Mouse (Mus musculus) heart, postnatal 25 days (tissue): Measurements from ENCODE around the gene Gps1. TPM values are rescaled to one million over a fixed set of nuclear protein-coding genes. Genes with fewer than 3 reads are reported as not detected.
"Not testable (repeated sequence)": the region's sequence is repeated elsewhere in the genome, so short reads cannot be mapped to it uniquely, and the experiment has no call there.

Experiments
- DNase-seq: peaks from one replicate; pipeline ENCODE4 v3.0.0; 2022; ENCODE audit warnings: low spot score
- intact Hi-C: fragments of 180-260 bp; cut with DNase I; formaldehyde crosslinking; loops from one replicate; pipeline ENCODE4 v1.15.1; 2025
- total RNA-seq, 2 experiments: library from RNA; stranded (reverse); gene quantifications; 2 replicates each; pipeline ENCODE4 v1.2.3; 2021

The Gps1 gene
- total RNA-seq, 2 experiments from 2014 or later = 52.2 to 57.0 TPM

DNA sequence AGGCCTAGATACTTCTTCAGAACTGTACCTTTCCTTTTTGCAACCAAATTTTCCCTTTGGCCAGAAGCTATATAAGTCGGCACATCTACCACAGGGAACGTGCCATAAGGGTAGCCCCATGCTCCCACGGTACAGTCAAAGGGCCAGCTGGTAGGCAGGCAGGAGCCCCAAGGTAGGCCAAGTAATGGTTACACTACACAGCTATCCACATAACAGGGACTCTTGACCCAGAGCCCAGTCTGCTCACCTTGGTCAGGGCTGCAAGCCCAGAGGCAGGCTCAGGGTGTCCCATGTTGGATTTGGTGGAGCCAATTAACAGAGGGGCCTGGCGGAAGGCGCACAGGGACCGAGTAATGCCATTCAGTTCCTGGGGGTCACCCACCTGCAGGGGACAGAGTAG is 35.5 kb downstream of the Gps1 start:
- intact Hi-C loops = no loop called here
- no peak for DNase-seq

DNA sequence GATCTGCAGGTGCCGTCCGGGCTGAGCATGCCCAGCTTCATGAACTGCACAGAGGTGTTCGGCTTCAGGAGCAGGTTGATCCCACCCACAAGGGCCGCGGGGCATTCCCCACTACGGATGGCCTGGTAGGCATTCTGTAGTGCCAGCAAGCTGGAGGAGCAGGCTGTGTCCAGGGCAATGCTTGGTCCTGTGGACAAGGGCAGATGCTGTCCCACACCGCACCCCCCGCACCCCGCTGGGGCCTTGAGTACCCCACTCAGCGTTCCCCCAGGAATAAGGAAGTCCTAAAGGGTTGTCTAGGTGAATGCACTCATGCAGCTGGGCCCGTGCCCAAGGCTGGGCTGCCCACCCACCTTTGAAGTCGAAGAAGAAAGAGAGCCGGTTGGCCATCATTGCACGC is 36.5 kb downstream of the Gps1 start:
- intact Hi-C loops = no loop called here
- DNase-seq = no peak

DNA sequence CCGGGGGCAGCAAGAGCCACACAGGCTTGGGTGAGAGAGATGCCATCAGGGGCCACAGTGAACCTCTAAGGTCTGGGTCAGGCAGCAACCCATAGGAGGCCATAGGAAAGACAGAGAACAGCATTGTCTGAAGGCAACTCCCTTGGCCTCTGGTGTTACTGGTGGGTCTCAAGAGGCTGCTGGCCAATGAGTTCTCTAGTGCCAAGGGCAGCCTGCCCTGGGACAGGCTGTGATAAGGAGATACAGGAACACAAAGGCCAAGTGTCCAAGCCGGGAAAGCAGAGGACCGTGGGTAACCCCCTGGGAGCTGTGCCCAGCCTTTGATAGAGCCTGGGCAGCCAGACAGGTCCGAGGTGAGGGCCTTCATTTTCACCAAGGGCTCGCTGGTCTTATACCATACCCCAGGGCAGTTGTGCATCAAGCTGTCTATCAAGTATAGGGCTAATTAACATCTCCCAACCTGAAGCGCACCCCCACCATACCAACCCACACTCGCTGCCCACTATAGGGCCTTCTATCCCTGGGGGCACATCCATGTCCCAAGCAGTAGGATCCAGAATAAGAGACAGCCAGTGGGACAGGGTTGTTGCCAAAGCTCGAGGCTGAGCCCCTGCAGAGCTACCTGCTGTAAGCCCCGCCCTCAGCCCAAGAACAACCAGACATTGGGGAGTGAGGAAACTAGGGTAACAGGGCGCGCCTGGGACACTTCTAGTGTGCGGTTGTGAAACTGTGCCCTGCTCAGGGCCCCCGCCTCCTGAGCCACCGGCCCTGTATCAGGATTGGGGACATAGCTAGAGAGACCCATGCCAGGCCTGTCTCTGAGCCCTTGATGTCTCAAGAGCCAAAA is 37.2 kb downstream of the Gps1 start:
- intact Hi-C loops = no loop called here
- no peak for DNase-seq

DNA sequence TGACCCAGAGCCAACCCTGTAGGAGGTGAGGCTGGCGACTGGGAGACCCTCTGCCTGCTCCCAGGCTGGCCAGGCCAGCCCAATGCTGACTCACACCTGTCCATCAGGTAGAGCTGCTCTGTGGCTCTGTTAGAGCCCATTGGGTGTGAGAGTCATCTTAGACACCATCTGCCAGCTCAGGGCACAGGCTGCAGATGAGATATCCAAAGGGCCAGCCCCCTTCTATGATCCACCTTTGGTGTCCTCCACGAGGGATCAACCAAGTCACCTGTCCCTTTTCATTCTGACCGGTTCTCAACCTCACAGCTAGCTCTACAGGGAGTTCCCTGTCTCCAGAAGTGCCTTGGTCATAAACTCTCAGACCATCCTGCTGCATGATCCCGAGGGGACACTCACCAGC is 38.2 kb downstream of the Gps1 start:
- no peak for DNase-seq
- intact Hi-C loops = no loop called here

DNA sequence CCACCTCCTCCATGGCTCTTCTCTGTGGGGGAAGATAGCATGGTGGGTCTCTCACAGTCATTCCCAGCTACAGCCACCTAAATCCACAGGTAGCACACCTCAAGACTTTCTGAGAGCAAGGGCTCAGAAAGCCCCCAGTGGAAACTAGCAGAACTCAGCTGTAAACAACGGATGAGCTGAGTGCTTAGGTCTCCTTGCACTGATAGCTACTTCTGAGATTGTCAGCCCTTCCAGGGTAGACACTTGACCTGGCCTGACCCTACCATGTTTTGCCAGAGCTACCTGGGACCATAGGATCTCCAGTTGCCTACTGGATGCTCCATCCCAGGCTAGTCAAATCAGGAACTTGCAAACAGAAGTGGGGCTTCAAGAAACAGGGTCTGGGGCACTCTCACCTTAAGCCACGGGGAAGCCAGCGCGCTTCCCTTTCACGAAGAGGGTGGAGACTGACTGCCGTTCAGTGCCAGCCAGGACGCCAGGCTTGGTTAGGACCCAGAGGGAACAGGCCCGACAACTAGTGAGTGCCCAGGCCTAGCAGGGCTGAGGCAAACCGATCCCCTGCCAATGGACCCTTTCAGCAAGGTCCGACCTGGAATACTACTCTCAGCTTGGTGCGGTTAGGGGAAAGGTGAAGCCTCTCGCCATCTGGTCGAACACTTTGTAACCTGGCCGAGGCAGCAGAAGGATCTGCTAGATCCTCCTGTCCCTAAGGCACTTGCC is 38.9 kb downstream of the Gps1 start:
- no peak for DNase-seq
- intact Hi-C loops = no loop called here

DNA sequence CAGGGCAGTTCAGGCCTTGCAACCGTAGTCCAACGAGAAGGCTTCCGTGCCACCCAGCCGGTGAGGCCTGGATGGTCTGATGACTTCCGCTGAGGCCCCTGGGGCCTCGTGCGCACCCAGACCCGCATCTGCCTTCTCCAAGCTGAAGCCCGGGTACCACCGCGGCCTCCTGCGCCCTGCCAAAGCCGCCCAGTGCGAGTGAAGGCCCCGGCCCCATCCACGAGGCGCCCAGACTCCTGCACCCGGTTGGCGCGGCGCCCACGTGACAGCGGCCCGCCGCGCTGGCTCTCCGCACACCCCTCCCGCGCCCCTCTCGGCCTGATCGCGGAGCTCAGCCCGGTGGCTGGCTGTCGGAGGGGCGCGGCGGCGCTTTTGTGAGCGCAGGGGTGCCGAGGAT is 39.5 kb downstream of the Gps1 start:
- no peak for DNase-seq
- intact Hi-C loops = no loop called here

GRCm38 (mm10) chr11:120823956-120824786 is 40.1 kb downstream of the Gps1 start, which contains the start of gene Fasn:
TSS of gene Fasn (minus strand) at chr11:120824547.
- intact Hi-C loops = loop anchor here (2.0 kb wide), 1 partner anchor 81 kb away; no protein-coding TSS in a partner anchor
- DNase-seq = peak; percentile 94

DNA sequence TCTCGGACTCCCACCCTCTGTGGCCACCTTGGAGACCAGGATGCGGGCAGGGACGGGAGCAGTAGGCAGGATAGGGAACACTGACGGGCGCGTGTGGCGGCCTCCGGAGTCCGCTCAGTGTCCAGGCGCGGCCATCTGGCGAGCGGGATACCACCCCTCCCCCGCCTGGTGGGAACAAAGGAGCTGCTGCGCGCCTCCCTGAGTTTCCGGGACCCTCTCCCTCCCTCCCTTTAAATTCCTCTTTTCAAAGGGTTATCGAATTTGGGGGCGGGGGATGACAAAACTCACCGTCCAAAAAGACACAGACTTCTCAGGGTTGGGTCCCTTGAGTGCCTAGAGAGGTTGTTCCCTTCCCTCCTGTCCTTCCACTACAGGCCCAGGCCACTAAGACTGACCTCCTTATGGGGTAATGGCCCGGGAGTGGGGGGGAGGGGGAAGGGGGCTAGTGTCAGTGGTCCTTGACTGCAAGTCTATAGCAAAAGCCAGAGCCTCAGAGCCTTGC is 40.8 kb downstream of the Gps1 start:
- no peak for DNase-seq

DNA sequence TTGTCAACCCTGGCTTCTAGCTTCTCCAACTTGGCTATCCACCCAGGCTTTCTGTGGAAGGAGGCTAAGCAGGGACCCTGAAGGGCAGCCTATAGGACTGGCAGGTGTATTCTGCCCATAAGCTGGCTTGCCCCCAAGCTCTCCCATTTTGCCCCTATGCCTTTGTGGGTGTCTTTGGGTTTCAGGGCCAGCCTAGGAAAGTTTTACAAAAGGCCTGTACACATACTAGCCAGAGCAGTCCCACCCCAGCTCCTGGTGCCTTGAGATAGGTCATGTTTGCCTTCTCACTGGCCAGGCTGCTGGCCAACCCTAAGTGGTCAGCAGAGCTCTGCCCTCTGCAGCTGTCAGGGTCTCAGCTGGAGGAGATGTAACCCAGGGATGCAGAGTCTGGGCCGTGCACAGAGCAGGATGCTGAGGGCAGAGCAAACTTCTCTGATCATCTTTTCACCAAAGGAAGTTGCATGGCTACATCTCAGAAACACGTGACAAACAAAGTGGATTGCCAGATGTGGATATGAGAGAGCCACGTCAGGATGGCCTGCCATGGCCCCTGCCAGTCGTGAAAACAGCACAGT is 41.3 kb downstream of the Gps1 start:
- DNase-seq = no peak
- intact Hi-C loops = loop anchor here (2.0 kb wide), 1 partner anchor 79 kb away; no protein-coding TSS in a partner anchor

More for the DNA sequence above, 40.8 kb downstream of the Gps1 start:
- intact Hi-C loops = loop anchor here (2.0 kb wide), 1 partner anchor 80 kb away; no protein-coding TSS in a partner anchor

- no peak for DNase-seq
- intact Hi-C loops = no loop called here
Observed at GRCm38 (mm10) chr11:120826016-120826953, 42.2 kb downstream of the Gps1 start.

GRCm38 (mm10) chr11:120828416-120828815 is 44.3 kb downstream of the Gps1 start:
- DNase-seq = no peak
- intact Hi-C loops = no loop called here

- intact Hi-C loops = no loop called here
- DNase-seq = no peak
Observed at GRCm38 (mm10) chr11:120829757-120830532, 45.9 kb downstream of the Gps1 start.

DNA sequence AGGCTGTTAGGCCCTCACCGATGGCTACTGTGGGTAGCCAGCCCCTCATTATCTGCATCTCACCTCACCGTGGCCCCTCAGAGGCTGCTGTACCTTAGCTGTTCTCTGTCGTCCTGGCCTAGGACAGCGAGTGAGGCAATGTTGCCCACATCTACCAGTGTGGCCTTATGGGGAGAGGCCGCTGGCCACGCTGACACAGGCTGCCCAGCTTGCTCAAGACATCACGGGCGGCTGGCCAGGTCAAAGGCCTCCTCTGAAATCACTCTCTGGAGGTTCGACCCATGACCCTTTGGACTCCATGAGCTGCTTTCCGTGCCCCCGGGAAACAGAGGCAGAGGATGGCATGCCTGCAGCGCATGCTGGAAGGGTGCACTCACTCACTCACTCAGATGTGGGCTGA is 46.6 kb downstream of the Gps1 start:
- intact Hi-C loops = no loop called here
- DNase-seq = no peak

DNA sequence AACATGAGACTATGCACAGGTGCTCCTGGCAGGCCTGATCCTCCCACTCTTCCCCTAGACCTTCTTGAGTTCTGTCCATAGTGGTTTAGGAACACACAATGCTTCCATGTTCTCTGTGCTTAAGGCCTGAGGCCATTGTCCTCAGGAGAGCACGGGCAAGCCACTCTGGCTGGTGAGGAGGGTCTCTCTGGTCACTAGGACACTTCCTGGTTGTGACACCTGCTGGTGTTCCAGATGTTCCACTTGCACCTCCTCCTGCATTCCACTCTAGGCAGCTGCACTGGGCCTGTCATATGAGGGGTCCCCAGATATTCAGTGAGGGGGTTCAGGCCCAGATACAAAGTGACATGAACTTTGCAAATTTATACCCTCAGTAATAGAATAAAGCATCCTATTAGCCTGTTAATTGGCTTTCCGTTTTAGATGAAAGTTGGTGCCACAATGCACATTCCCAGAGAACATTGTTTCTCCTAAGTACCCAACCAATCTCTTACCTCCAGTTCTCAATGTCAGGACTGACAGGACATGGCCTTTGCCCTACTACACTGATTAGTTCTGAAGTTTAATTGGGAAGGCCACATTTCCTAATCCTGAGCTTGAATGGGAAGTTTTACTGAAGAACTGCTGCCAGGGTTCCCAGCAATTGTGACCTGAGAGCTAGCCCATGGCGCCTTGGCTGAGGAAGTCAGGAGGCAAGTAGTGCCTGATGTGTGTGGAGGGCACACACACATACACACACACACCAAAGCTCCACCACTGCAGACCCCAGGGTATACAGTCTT is 47.8 kb downstream of the Gps1 start:
- intact Hi-C loops = no loop called here
- no peak for DNase-seq

DNA sequence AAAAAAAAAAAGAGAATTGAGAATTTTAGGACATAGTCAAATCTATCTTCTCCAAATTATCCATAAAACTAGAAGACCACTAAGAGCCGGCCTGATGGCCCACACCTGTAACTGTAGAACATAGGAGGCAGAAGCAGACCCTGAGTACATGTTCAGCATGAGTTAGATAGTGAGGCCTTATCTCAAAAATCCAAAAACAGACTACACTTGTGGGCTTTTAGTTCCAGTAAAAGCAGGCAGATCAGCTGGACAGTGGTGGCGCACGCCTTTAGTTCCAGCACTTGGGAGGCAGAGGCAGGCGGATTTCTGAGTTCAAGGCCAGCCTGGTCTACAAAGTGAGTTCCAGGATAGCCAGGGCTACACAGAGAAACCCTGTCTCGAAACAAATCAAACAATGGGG is 48.9 kb downstream of the Gps1 start:
- DNase-seq = not testable (repeated sequence)

GRCm38 (mm10) chr11:120833555-120834280 is 49.6 kb downstream of the Gps1 start:
- no peak for DNase-seq
- intact Hi-C loops = no loop called here

More for the DNA sequence above, 48.9 kb downstream of the Gps1 start:
- intact Hi-C loops = not testable (repeated sequence)
